Mouse (Mus musculus) stomach, embryonic 14.5 days (tissue): ENCODE results near the gene Gm49403. TPM values are rescaled to one million over a fixed set of nuclear protein-coding genes. Genes with fewer than 3 reads are reported as not detected.

Source experiments
- ATAC-seq: fragments of 200-750 bp; cut with Nextera tagmentation; 2 replicates; pipeline ENCODE4 v1.8.0; 2017; ENCODE audit warnings: low read depth, moderate TSS enrichment; ENCODE audit not compliant: insufficient number of reproducible peaks, insufficient read depth, low FRiP score
- H3K27ac ChIP-seq: fragments of 300-500 bp; sonication (generic); 2 replicates; pipeline ENCODE4 v1.5.1; 2014; ENCODE audit warnings: mild to moderate bottlenecking, low read length, moderate library complexity, mixed read lengths
- H3K27me3 ChIP-seq: fragments of 300-500 bp; sonication (generic); 2 replicates; pipeline ENCODE4 v1.6.1; 2014; ENCODE audit warnings: low read length, control low read depth, mixed read lengths; ENCODE audit not compliant: control insufficient read depth, insufficient read depth
- H3K36me3 ChIP-seq: fragments of 300-500 bp; sonication (generic); 2 replicates; pipeline ENCODE4 v1.6.1; 2014; ENCODE audit warnings: mild to moderate bottlenecking, control low read depth, low read length, moderate library complexity, mixed read lengths; ENCODE audit not compliant: control insufficient read depth, insufficient read depth
- H3K4me1 ChIP-seq: fragments of 300-500 bp; sonication (generic); 2 replicates; pipeline ENCODE4 v1.6.1; 2014; ENCODE audit warnings: low read length, control low read depth, mixed read lengths; ENCODE audit not compliant: control insufficient read depth, insufficient read depth
- H3K4me2 ChIP-seq: fragments of 300-500 bp; sonication (generic); replicated peaks from 2 replicates; pipeline ENCODE4 v1.6.1; 2014; ENCODE audit warnings: low read depth, low read length, control low read depth
- H3K4me3 ChIP-seq: fragments of 300-500 bp; sonication (generic); 2 replicates; pipeline ENCODE4 v1.5.1; 2014; ENCODE audit warnings: low read depth, low read length, control low read depth
- H3K9ac ChIP-seq: fragments of 300-500 bp; sonication (generic); replicated peaks from 2 replicates; pipeline ENCODE4 v1.6.1; 2014; ENCODE audit warnings: low read depth, mild to moderate bottlenecking, control low read depth, low read length, moderate library complexity, mixed read lengths
- H3K9me3 ChIP-seq: fragments of 300-500 bp; sonication (generic); 2 replicates; pipeline ENCODE4 v1.6.1; 2016; ENCODE audit warnings: low read depth, low read length, control low read depth; ENCODE audit not compliant: control insufficient read depth
- WGBS: fragments of 180-500 bp; shearing (Covaris S2); extraction: QIAGEN DNeasy Blood & Tissue Kit; methylation state at CpG from one replicate; pipeline ENCODE4 v1.1.7; 2014; 5-methylcytosine and 5-hydroxymethylcytosine counted together
- polyA plus RNA-seq: library from polyadenylated mRNA; unstranded; fragments of >200 nt; fragmentation: Nextera tagmentation; extraction: Ambion mirVana; gene quantifications from 2 replicates; pipeline ENCODE4 v1.2.1, GENCODE M21; 2014

Gene Gm49403
- polyA plus RNA-seq, 1 experiment from 2014 or later, result not detected

DNA sequence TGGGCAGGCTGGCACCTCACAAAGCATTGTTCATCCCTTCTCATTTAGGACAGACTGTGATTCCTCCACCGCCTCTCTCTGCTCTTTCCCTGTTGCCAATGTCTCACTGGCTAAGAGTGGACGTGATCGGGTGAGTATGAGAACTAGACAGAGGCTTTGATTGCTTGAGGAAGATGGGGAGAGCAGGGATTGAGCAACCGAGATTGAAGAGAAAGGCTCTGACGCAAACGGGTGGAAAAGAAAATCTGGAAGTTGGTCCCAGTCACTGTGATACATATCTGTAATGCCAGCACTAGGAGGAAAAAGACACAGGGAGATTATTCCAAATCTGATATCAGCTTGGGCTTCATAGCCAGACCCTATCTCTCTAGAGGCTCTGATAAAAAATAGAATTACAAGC, 40.8 kb upstream of the Gm49403 start:
- no peak overlapping the region for H3K9ac ChIP-seq
- WGBS, result 90% methylated on average over 6 of the region's 6 CpGs

DNA sequence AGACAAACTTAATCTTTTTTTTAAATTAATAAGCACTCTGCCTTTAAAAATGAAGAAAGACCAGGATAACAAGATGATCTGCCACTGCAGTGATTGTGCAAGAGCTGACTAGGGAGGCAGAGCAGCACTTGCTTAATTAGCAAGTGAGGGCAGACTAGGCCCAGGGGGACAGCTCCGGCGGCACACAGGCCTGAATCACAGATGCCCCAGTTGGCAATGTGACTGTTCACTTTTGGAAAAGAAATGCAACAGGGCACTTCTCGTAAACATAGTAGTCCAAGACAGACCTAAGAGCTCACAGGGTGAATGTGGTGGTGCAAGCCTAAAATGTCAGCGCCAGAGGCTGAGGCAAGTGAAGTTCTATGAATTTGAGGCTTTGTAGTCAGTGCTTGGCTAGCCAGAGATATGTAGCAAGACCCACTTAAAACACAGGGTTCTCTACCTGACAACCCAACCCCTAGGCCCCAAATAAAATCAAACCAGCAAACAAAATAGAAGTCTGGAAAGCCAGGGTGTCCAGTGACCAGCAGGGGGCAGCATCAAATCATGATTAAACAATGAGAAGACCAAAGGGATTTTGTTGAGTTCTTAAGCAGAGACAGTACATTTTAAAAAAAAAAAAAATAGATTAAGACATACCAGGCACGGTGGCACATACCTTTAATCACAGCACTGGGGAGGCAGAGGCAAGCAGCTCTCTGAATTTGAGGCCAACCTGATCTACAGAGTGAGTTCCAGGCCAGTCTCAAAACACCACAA, 39.2 kb upstream of the Gm49403 start:
- Histone ChIP-seq H3K27ac (no peak overlapping the region), H3K9ac (no peak overlapping the region), H3K9me3 (no peaks in the 10 kb centered on the region), H3K4me1 (peaks cover 5% of the 10 kb centered on the region; the same call in 1 of the 2 replicates), H3K36me3 (peaks cover 12% of the 10 kb centered on the region), H3K4me2 (no peak overlapping the region), H3K27me3 (no peaks in the 10 kb centered on the region), H3K4me3 (no peak overlapping the region)
- ATAC-seq, result no peak
- WGBS, result 63% methylated on average over 5 of the region's 5 CpGs

More for the DNA sequence above, 40.8 kb upstream of the Gm49403 start:
- no peak for ATAC-seq
- H3K4me3 ChIP-seq, result no peak overlapping the region
- no peak overlapping the region for H3K4me2 ChIP-seq
- H3K36me3 ChIP-seq, result peaks cover 12% of the 10 kb centered on the region
- no peak overlapping the region for H3K27ac ChIP-seq
- peaks cover 15% of the 10 kb centered on the region for H3K4me1 ChIP-seq
- H3K27me3 ChIP-seq, result no peaks in the 10 kb centered on the region
- H3K9me3 ChIP-seq, result no peaks in the 10 kb centered on the region

DNA sequence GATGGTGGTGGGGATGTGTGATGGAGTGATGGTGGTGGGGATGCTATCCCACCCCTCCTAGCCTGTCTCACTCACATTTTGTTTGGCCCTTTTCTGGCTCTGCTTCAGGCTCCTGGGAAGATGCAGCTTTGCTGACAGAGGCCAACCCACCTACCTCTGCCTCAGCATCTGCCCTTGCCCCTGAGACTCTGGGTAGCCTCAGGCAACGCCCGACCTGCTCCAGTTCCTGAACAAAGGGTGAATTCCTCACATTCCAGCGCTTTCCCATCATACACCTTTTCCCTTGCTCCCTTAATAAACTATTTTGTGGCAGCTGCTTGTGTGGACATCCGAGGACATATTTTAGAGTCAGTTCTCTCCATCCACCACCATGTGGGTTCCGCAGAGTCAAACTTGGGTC, 35.4 kb upstream of the Gm49403 start:
- H3K4me2 ChIP-seq, result no peak overlapping the region
- WGBS, result 75% methylated on average over 5 of the region's 5 CpGs
- H3K27ac ChIP-seq, result no peak overlapping the region
- no peak overlapping the region for H3K9ac ChIP-seq
- H3K4me3 ChIP-seq, result no peak overlapping the region
- no peaks in the 10 kb centered on the region for H3K4me1 ChIP-seq
- no peak for ATAC-seq
- no peaks in the 10 kb centered on the region for H3K27me3 ChIP-seq
- no peaks in the 10 kb centered on the region for H3K9me3 ChIP-seq
- peaks cover 7% of the 10 kb centered on the region for H3K36me3 ChIP-seq

DNA sequence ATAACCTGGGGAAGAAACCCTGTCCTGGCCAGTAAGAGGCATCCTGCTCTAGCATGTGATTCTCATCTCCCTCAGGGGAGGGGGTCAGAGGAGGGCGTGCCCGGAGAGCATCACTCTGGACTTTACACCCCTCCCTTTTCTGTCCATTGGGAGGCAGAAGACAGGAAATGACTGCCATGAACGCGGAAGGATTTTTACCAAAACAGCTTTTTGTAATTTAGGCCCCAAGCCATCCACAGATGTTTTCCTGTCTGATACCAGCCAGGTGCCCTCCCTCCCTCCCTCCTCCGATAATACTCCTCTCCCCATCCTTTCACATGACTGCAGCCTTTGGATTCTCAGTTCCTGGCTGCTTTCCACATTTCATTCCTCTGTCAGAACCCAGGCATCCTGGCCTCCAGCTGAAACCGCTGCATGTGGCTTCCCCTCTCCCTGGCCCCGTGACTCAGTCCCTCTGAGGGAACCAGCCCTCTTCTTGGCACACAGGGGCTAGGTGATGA, 33.3 kb upstream of the Gm49403 start, which contains the start of gene Lrrn4cl:
Lrrn4cl (plus strand) TSS at position 367 of the 500 bp plus-strand sequence.
- WGBS, result 19% methylated on average over 7 of the region's 7 CpGs
- Histone ChIP-seq H3K4me1 (no peaks in the 10 kb centered on the region), H3K4me3 (no peak within 1 kb of the TSS), H3K36me3 (peaks cover 7% of the 10 kb centered on the region), H3K4me2 (no peak within 1 kb of the TSS), H3K27ac (peak within 1 kb of the TSS; percentile 33; the same call in 1 of the 2 replicates), H3K27me3 (no peaks in the 10 kb centered on the region), H3K9ac (no peak within 1 kb of the TSS), H3K9me3 (no peaks in the 10 kb centered on the region)
- peak; percentile 72; the same call in 1 of the 2 replicates for ATAC-seq

DNA sequence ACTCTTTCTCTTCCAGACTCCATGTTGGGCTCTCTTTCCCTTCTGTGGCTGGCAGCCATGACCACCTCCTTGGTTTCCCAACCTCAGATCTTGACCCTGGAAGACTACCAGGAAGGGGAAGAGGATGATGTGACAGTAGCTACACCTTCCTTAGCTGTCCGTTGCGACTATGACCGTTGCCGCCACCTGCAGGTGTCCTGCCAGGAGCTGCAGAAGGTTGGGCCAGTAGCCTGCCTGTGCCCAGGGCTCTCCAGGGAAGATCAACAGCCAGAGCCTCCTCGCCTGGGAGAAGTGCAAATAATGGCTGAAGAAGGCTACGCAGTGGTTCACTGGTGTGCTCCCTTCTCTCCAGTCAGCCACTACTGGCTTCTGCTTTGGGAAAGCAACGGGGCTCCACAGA, 32.1 kb upstream of the Gm49403 start:
- ATAC-seq, result no peak

DNA sequence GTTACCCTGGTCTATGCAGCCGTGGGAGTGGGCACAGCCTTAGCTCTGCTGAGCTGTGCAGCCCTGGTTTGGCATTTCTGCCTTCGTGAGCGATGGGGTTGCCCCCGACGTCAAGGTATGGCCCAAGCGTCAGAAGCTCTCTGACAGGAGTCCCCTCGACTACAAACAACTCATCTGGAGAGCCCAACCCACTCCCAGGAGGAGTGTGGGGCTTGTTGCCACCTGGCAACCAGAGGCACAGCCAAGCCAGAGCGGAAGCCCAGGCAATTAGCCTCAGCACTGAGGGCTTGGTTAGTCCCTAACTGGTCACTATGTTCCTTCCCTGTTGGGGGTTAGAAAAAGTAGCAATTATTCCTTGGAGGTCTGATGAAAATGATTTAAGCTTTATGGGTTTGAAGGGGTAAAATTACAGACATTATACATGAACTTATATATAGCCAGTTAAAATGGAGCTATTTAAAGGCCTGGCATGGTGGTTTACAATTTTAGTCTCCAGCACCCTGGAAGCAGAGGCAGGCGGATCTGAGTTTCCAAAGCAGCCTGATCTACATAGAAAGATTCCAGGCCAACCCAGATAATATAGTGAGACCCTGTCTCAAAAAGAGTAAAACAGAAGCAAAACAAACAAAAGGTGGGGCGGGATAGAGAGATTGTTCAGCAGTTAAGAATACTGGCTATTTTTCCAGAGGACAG, 31.3 kb upstream of the Gm49403 start:
- WGBS, result 51% methylated on average over 10 of the region's 10 CpGs
- peaks cover 5% of the 10 kb centered on the region for H3K36me3 ChIP-seq
- no peak for ATAC-seq
- H3K4me1 ChIP-seq, result no peaks in the 10 kb centered on the region
- no peak overlapping the region for H3K9ac ChIP-seq
- no peaks in the 10 kb centered on the region for H3K9me3 ChIP-seq
- no peak overlapping the region for H3K27ac ChIP-seq
- H3K4me3 ChIP-seq, result no peak overlapping the region
- no peak overlapping the region for H3K4me2 ChIP-seq
- no peaks in the 10 kb centered on the region for H3K27me3 ChIP-seq

More for the DNA sequence above, 32.1 kb upstream of the Gm49403 start:
- H3K9ac ChIP-seq, result no peak overlapping the region
- no peaks in the 10 kb centered on the region for H3K9me3 ChIP-seq
- H3K4me2 ChIP-seq, result no peak overlapping the region
- H3K27me3 ChIP-seq, result no peaks in the 10 kb centered on the region
- WGBS, result 42% methylated on average over 7 of the region's 7 CpGs
- no peak overlapping the region for H3K27ac ChIP-seq
- no peak overlapping the region for H3K4me3 ChIP-seq
- H3K36me3 ChIP-seq, result peaks cover 7% of the 10 kb centered on the region
- no peaks in the 10 kb centered on the region for H3K4me1 ChIP-seq

DNA sequence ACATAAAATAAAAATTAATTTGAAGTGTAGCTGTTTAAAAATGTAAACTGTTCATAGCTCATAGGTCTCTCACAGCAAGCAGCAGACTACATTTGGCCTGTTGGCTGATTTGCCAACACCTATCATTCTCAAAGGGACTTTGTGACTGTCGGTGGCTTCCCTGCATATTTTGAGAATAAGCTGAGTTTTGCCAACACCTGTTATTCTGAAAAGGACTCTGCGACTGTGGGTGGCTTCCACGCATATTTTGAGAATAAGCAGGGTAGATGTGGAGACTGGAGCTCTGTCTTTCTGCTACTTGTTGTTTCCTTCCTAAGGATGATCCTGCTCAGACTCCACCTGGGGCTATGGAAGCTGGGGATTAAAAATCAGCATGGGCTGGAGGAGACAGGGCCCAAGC, 30.6 kb upstream of the Gm49403 start:
- no peak for ATAC-seq
- Histone ChIP-seq H3K27ac (no peak overlapping the region), H3K9ac (no peak overlapping the region), H3K4me2 (no peak overlapping the region), H3K36me3 (no peaks in the 10 kb centered on the region; the same call in 1 of the 2 replicates), H3K4me1 (no peaks in the 10 kb centered on the region), H3K9me3 (no peaks in the 10 kb centered on the region), H3K27me3 (no peaks in the 10 kb centered on the region), H3K4me3 (no peak overlapping the region)
- WGBS, result 84% methylated on average over 3 of the region's 3 CpGs

DNA sequence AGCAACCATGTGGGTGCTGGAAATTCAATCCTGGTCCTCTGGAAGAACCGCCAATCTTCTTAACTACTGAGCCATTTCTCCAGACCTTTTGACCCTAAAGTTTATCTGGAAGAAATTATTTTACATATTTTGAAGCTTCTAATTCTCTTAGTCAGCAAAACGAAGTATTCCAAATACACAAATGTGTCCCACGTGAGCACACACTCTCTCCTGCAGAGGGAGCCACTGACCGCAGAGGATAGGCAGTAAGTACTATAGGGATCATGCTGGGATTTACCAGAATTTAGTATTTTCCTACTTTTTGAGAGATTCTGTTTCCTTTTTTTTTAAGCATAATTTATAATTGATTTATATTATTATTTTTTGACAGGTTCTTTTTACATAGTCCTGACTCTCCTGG, 26.0 kb upstream of the Gm49403 start:
- no peaks in the 10 kb centered on the region for H3K9me3 ChIP-seq
- H3K27me3 ChIP-seq, result no peaks in the 10 kb centered on the region
- no peaks in the 10 kb centered on the region for H3K4me1 ChIP-seq
- no peak overlapping the region for H3K4me2 ChIP-seq
- H3K4me3 ChIP-seq, result no peak overlapping the region
- no peak for ATAC-seq
- no peaks in the 10 kb centered on the region for H3K36me3 ChIP-seq
- 47% methylated on average over 4 of the region's 4 CpGs for WGBS
- no peak overlapping the region for H3K27ac ChIP-seq
- no peak overlapping the region for H3K9ac ChIP-seq
